Mouse (Mus musculus): ENCODE results near the gene Ibtk. TPM values are rescaled to one million over a fixed set of nuclear protein-coding genes. Genes with fewer than 3 reads are reported as not detected.

Gene Ibtk
- total RNA-seq, 2 experiments from 2014 or later = 35.6 to 37.6 TPM

- intact Hi-C loops (cut with DNase I) = no loop called here
- DNase-seq (ENCODE audit: low spot score) = no peak
These were observed 25.1 kb downstream of the Ibtk start for GRCm38 (mm10) chr9:85724078-85724477.

GRCm38 (mm10) chr9:85717336-85717735 is 31.8 kb downstream of the Ibtk start:
- intact Hi-C loops (cut with DNase I) = no loop called here
- DNase-seq (ENCODE audit: low spot score) = no peak

DNA sequence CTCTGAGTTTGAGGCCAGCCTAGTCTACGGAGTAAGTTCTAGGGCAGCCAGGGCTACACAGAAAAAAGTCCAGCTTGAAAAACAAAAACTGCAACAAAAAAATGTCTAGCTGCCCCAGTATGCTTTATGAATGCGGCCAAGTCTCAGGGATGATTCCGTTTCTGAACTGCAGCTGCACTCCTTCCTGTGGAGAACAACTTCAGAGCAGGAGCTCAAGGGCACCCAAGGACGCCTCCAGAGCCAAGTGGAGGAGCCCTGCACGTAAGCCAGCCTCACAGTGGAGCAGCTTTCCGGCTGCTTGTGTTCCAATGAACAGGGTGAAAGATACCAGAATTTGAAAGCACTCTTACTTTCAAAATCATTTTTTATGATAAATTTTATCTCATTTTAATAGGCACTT is 41.8 kb downstream of the Ibtk start:
- DNase-seq (ENCODE audit: low spot score) = no peak
- intact Hi-C loops (cut with DNase I) = no loop called here

GRCm38 (mm10) chr9:85701981-85702380 is 47.2 kb downstream of the Ibtk start:
- intact Hi-C loops (cut with DNase I) = no loop called here
- no peak for DNase-seq (ENCODE audit: low spot score)

GRCm38 (mm10) chr9:85695606-85696005 is 53.5 kb downstream of the Ibtk start:
- intact Hi-C loops (cut with DNase I) = no loop called here
- DNase-seq (ENCODE audit: low spot score) = no peak

GRCm38 (mm10) chr9:85693231-85694116 is 55.7 kb downstream of the Ibtk start:
- DNase-seq (ENCODE audit: low spot score) = no peak
- intact Hi-C loops (cut with DNase I) = loop anchor here (5.0 kb wide), 1 partner anchor 1736 kb away; no protein-coding TSS in a partner anchor

DNA sequence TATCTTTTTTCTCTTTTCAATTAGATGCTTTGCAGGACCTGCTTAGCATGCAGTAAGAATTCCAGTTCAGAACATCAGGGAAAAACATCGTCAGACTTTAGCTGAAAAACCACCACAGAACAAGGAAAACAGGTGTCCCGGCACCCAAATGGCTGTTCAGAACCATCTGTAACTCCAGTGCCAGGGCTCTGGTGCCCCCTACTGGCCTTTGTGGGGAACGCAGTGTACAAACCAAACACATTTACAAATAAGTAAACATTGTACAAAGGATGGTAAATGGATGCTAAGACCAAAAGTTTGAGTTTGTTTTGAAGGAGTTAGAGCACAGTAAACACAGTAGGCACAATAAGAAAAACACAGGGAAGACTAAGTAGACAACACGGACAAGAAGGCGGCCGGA is 64.1 kb downstream of the Ibtk start:
- intact Hi-C loops (cut with DNase I) = loop anchor here (5.0 to 10.0 kb wide), 3 partner anchors 358 to 1430 kb away; partner anchors contain the start of gene Tent5a
- DNase-seq (ENCODE audit: low spot score) = no peak

DNA sequence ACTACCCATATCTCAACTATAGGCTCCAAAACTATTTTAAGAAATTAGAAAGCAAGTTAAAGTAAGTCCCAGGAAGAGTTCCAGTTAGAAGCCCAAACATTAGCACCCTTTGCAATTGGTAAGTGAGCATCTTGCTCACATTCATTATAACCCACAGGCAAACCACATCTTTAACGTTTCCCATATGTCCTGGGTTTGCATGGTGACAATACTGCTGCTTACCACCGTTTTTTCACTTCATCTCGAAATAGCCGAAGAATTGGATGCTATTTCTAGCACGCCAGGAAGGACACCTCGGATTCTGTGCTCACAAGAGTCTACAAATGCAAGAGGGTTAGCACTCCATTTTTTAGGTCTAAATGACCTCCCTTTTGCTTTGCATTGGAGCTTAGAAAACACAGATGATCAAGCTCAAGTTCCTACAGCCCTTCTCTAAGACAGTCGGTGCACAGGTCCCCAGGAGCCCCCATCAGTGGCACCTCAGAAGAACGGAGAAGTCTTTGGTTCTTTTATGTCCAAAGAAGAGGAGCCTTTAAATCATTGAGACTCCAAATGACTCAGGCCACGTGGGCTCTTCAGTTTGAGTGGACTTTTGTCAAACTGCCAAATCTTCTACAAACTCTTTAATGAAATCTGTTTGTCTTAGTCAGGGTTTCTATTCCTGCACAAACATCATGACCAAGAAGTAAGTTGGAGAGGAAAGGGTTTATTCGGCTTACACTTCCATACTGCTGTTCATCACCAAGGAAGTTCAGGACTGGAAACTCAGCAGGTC is 73.8 kb downstream of the Ibtk start:
- no peak for DNase-seq (ENCODE audit: low spot score)
- intact Hi-C loops (cut with DNase I) = no loop called here

- intact Hi-C loops (cut with DNase I) = no loop called here
These were observed 75.1 kb downstream of the Ibtk start for GRCm38 (mm10) chr9:85673907-85674481.

GRCm38 (mm10) chr9:85671582-85672331 is 77.4 kb downstream of the Ibtk start:
- intact Hi-C loops (cut with DNase I) = no loop called here
- DNase-seq (ENCODE audit: low spot score) = no peak

More at GRCm38 (mm10) chr9:85673907-85674481, 75.1 kb downstream of the Ibtk start:
- no peak for DNase-seq (ENCODE audit: low spot score)

DNA sequence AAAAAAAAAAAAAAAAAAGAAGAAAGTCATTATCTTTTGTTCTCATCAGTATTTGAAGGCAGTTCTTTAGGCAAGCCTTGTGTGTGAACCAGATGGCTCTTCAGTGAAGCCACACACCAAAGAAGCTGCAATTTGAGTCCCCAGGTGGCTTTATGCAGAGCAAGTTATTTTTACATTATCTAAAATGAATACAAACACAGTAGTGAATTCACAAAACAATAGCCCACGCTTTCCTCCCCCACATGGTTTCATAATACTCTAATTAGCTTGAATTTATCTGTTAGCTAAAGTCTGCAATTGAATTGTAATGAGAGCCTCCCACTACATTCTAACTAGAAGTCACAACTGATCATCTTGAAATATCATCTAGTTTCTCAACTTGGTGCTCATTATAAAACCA is 84.8 kb downstream of the Ibtk start:
- no peak for DNase-seq (ENCODE audit: low spot score)
- intact Hi-C loops (cut with DNase I) = no loop called here

DNA sequence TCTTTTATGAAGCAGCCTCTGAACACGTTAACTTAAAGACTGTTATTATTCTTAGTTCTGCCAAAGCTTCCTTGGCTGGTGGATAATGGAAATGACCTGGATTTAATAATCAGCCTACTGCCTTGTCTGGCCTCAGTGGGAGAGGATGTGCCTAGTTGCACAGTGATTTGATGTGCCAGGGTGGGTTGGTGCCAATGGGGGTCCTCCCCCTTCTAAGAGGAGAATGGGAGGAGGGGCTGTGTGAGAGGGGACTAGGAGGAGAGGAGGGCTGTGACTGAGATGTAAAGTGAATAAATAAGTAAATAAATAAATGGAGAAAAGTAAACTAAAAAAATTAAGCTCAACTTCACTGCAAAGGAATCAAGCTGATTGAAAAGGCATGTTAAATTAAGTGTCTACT is 85.3 kb downstream of the Ibtk start:
- DNase-seq (ENCODE audit: low spot score) = no peak
- intact Hi-C loops (cut with DNase I) = no loop called here

GRCm38 (mm10) chr9:85663091-85663490 is 86.0 kb downstream of the Ibtk start:
- DNase-seq (ENCODE audit: low spot score) = no peak
- intact Hi-C loops (cut with DNase I) = no loop called here

DNA sequence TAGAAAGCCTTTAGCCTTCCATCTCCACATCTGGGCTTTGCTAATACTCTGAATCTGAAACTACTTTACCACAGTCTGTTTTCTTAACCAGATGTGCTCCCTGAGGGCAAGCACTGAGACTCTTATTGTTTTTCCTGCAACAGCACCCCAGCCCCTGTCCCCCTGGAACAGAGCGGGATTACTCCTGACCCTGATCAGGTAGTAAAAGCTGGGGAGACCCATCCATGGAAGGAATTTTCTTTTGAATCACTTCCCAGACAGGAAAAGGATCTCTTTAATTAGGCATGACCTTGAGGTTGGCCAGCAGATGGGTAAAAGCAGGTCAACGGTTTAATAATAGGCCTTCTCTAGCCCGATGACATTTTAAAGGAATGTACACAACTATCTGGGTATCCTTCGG is 95.7 kb downstream of the Ibtk start:
- DNase-seq (ENCODE audit: low spot score) = no peak

GRCm38 (mm10) chr9:85638276-85638675 is 110.9 kb downstream of the Ibtk start:
- intact Hi-C loops (cut with DNase I) = no loop called here
- DNase-seq (ENCODE audit: low spot score) = no peak

More for the DNA sequence above, 95.7 kb downstream of the Ibtk start:
- intact Hi-C loops (cut with DNase I) = no loop called here

Other genes with a start within 250 kb of the Ibtk start
- gene Tpbg, start 93.0 kb upstream of the Ibtk start, total RNA-seq (2021) = 1 to 10 TPM; 1.9 to 2.8 TPM

Measured in heart, postnatal 25 days (tissue).